ENCODE assay signal across 8 mouse cellular contexts in the genomic region with DNA sequence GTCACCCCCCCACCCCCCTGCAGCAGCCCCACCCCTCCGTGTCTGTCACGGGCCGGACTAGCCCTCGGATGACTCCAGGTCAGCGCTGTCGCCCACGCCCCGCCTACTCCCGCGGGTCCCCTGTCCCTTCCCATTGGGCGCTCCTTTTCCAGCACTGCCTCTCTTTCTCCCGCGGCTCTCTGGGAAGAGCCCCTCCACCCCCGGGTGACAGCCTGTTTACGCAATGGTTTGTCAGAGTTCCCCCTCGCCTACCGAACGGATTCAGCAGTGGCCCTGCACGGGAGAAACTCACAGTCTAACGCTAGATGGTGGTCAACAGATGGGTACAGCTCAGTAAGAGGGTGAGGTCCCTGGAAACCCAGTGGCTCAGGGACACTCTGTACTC. TPM values are rescaled to one million over a fixed set of nuclear protein-coding genes. Genes with fewer than 3 reads are reported as not detected.
DNase-seq lines count a peak whose midpoint lies in the region; ATAC-seq lines count a peak whose summit lies in the region.

No protein-coding gene starts in this region.

- no peaks in the 10 kb centered on the region for H3K36me3 ChIP-seq in intestine, embryonic 16.5 days (ENCODE audit: control insufficient read depth, insufficient read depth, low read length)
- H3K36me3 ChIP-seq in liver, embryonic 12.5 days = no peaks in the 10 kb centered on the region

- peak overlapping the region; percentile 70 for H3K4me2 ChIP-seq in intestine, embryonic 16.5 days (ENCODE audit: low read depth, low read length)
- peak overlapping the region; percentile 89 for H3K4me2 ChIP-seq in liver, embryonic 12.5 days

- 1% methylated on average over 18 of the region's 20 CpGs for WGBS in intestine, embryonic 16.5 days
- under 1% methylated on average over 20 of the region's 20 CpGs for WGBS in liver, embryonic 12.5 days (ENCODE audit: insufficient replicate concordance)

- DNase-seq in 3134 (ENCODE audit: extremely low read depth, insufficient read length, low spot score) = peak; percentile 93
- peak; percentile 23 for DNase-seq in T-cell, adult 2 months (ENCODE audit: low spot score)
- DNase-seq in gastrocnemius, postnatal 36 days = peak; percentile 68 to 82
- DNase-seq in naive thymus-derived CD4-positive, alpha-beta T cell, adult 2 months (ENCODE audit: low read depth) = peak; percentile 48
- DNase-seq in telencephalon, adult 2 months (ENCODE audit: low read depth, low spot score) = peak; percentile 43

- H3K9ac ChIP-seq in intestine, embryonic 16.5 days (ENCODE audit: low read depth, low read length) = peak overlapping the region; percentile 83
- H3K9ac ChIP-seq in liver, embryonic 12.5 days = peak overlapping the region; percentile 91

- H3K4me3 ChIP-seq in intestine, embryonic 16.5 days (ENCODE audit: low read length) = peak overlapping the region; percentile 83
- peak overlapping the region; percentile 88 for H3K4me3 ChIP-seq in liver, embryonic 12.5 days

- no peaks in the 10 kb centered on the region for H3K27me3 ChIP-seq in intestine, embryonic 16.5 days (replicated peaks; ENCODE audit: control insufficient read depth, insufficient read depth, low read length)
- 0 out of 2 replicates have a peak, but pooled peaks cover 6% of the 10 kb centered on the region for H3K27me3 ChIP-seq in liver, embryonic 12.5 days (replicated peaks)

- H3K4me1 ChIP-seq in intestine, embryonic 16.5 days (ENCODE audit: control insufficient read depth, insufficient read depth, low read length) = peaks cover 10% of the 10 kb centered on the region
- peaks cover 42% of the 10 kb centered on the region for H3K4me1 ChIP-seq in liver, embryonic 12.5 days

- intact Hi-C loops in gastrocnemius, postnatal 36 days (cut with DNase I) = no loop called here

- H3K27ac ChIP-seq in intestine, embryonic 16.5 days (ENCODE audit: low read length) = peak overlapping the region; percentile 88
- peak overlapping the region; percentile 93 for H3K27ac ChIP-seq in liver, embryonic 12.5 days

- ATAC-seq in common myeloid progenitor, adult 5-6 weeks (replicated peaks; ENCODE audit: low read depth, poor library complexity, severe bottlenecking) = peak; percentile 85
- peak; percentile 90 for ATAC-seq in intestine, embryonic 16.5 days
- ATAC-seq in liver, embryonic 12.5 days = peak; percentile 85

- H3K9me3 ChIP-seq in intestine, embryonic 16.5 days (ENCODE audit: control insufficient read depth, low read length) = no peaks in the 10 kb centered on the region
- no peaks in the 10 kb centered on the region for H3K9me3 ChIP-seq in liver, embryonic 12.5 days (replicated peaks)

RNA-seq across cellular contexts. Expression of a gene that starts 0.6 kb away (rescaled TPM):
- 14.3 and 28.1 TPM in 2 replicates for total RNA-seq in common myeloid progenitor, adult 5-6 weeks (2017)
- under 1 TPM; 0.52 to 0.64 TPM for total RNA-seq in gastrocnemius, postnatal 36 days (2021)
- polyA plus RNA-seq in intestine, embryonic 16.5 days (2015; fragmentation: Nextera tagmentation; extraction: Ambion mirVana) = 36.9 and 44.6 TPM in 2 replicates
- polyA plus RNA-seq in liver, embryonic 12.5 days (2016; fragmentation: Nextera tagmentation; extraction: Ambion mirVana) = 41.1 and 42.1 TPM in 2 replicates

RNA-seq across cellular contexts. Expression of a gene that starts 4.2 kb away (rescaled TPM):
- not detected in 2 replicates for total RNA-seq in common myeloid progenitor, adult 5-6 weeks (2017)
- not detected for total RNA-seq in gastrocnemius, postnatal 36 days (2021)
- not detected in 2 replicates for polyA plus RNA-seq in intestine, embryonic 16.5 days (2015; fragmentation: Nextera tagmentation; extraction: Ambion mirVana)
- polyA plus RNA-seq in liver, embryonic 12.5 days (2016; fragmentation: Nextera tagmentation; extraction: Ambion mirVana) = 0.05 and 0.10 TPM in 2 replicates

RNA-seq across cellular contexts. Expression of a gene that starts 13.9 kb away (rescaled TPM):
- 4.4 and 5.3 TPM in 2 replicates for total RNA-seq in common myeloid progenitor, adult 5-6 weeks (2017)
- 1 to 10 TPM; 3.6 to 4.0 TPM for total RNA-seq in gastrocnemius, postnatal 36 days (2021)
- polyA plus RNA-seq in intestine, embryonic 16.5 days (2015; fragmentation: Nextera tagmentation; extraction: Ambion mirVana) = 23.5 and 25.3 TPM in 2 replicates
- polyA plus RNA-seq in liver, embryonic 12.5 days (2016; fragmentation: Nextera tagmentation; extraction: Ambion mirVana) = 7.4 and 8.4 TPM in 2 replicates

RNA-seq across cellular contexts. Expression of a gene that starts 18.9 kb away (rescaled TPM):
- not detected in 2 replicates for total RNA-seq in common myeloid progenitor, adult 5-6 weeks (2017)
- total RNA-seq in gastrocnemius, postnatal 36 days (2021) = not detected
- polyA plus RNA-seq in intestine, embryonic 16.5 days (2015; fragmentation: Nextera tagmentation; extraction: Ambion mirVana) = 0.44 and 0.51 TPM in 2 replicates
- 0.17 and 0.55 TPM in 2 replicates for polyA plus RNA-seq in liver, embryonic 12.5 days (2016; fragmentation: Nextera tagmentation; extraction: Ambion mirVana)

RNA-seq across cellular contexts. Expression of a gene that starts 42.9 kb away (rescaled TPM):
- total RNA-seq in common myeloid progenitor, adult 5-6 weeks (2017) = not detected in 2 replicates
- total RNA-seq in gastrocnemius, postnatal 36 days (2021) = not detected
- 1.8 and 1.9 TPM in 2 replicates for polyA plus RNA-seq in intestine, embryonic 16.5 days (2015; fragmentation: Nextera tagmentation; extraction: Ambion mirVana)
- polyA plus RNA-seq in liver, embryonic 12.5 days (2016; fragmentation: Nextera tagmentation; extraction: Ambion mirVana) = 0.08 and 0.11 TPM in 2 replicates

Comparison
In these comparisons a context has a peak if more than half of its experiments do, and no peak if none do; other contexts are left out.
1. Peak in every context shown above with its lines: DNase-seq, ATAC-seq, H3K4me3 ChIP-seq and H3K27ac ChIP-seq.
2. DNase-seq: peak in every context shown above with its lines; median percentile 93 in 3134; 75 in gastrocnemius, postnatal 36 days; 48 in naive thymus-derived CD4-positive, alpha-beta T cell, adult 2 months; 43 in telencephalon, adult 2 months; 23 in T-cell, adult 2 months.